Mouse (Mus musculus): ENCODE results near the gene Gpr25.

Gene Gpr25

GRCm38 (mm10) chr1:136232986-136233790, 27.5 kb downstream of the Gpr25 start:
- no peak for DNase-seq

- no peak for DNase-seq
Observed at GRCm38 (mm10) chr1:136232285-136232926, 28.3 kb downstream of the Gpr25 start.

GRCm38 (mm10) chr1:136231596-136231995, 29.1 kb downstream of the Gpr25 start:
- DNase-seq: no peak

GRCm38 (mm10) chr1:136230201-136230600, 30.5 kb downstream of the Gpr25 start:
- no peak for DNase-seq

GRCm38 (mm10) chr1:136229040-136229373, 31.7 kb downstream of the Gpr25 start:
- DNase-seq: no peak

GRCm38 (mm10) chr1:136228328-136229039, 32.2 kb downstream of the Gpr25 start:
- no peak for DNase-seq

- DNase-seq: no peak
Observed at GRCm38 (mm10) chr1:136227870-136228269, 32.8 kb downstream of the Gpr25 start.

GRCm38 (mm10) chr1:136226626-136227025, 34.0 kb downstream of the Gpr25 start:
- no peak for DNase-seq

GRCm38 (mm10) chr1:136225846-136226245, 34.8 kb downstream of the Gpr25 start:
- no peak for DNase-seq

- DNase-seq: no peak
Observed at GRCm38 (mm10) chr1:136223758-136224342, 36.8 kb downstream of the Gpr25 start.

GRCm38 (mm10) chr1:136222386-136222785, 38.3 kb downstream of the Gpr25 start:
- no peak for DNase-seq

- no peak for DNase-seq
Observed at GRCm38 (mm10) chr1:136220037-136220871, 40.4 kb downstream of the Gpr25 start.

GRCm38 (mm10) chr1:136214304-136214703, 46.4 kb downstream of the Gpr25 start:
- DNase-seq: no peak

GRCm38 (mm10) chr1:136212803-136213202, 47.9 kb downstream of the Gpr25 start, which contains the start of gene Mroh3:
Gene Mroh3, minus strand, starts transcription at chr1:136212828.
- DNase-seq: no peak
